Mouse (Mus musculus) ovary, postnatal 36 days (tissue): ENCODE measurements around the gene Olfr1360.

ENCODE experiments used
- DNase-seq: peaks from one replicate; pipeline ENCODE4 v3.0.0; 2022; ENCODE audit warnings: low spot score, mixed read lengths

Gene Olfr1360

DNA sequence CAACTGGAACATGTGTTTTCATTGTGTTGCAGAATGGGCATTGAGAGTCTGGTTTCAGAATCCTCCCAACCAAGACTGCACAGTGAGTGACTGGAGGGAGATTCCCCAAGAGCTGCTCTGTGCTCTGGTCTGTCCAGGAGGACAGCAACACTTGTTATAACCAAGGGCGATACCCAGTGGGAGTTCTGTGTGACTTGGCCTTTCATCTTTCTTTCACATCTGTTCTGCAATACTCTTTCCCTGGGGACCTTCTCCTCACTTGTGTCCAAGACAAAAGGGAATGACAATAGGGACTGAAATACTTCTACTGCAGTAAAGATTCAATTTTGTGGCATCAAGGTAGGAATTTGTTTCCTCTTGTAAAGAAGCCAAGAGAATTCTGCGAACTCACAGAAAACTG is 34.8 kb downstream of the Olfr1360 start, which contains the start of gene Olfr11:
Gene Olfr11 (minus strand): TSS at position 101 of the 400 bp plus-strand sequence.
- no peak for DNase-seq
